Comparison of ENCODE assay signal across 8 mouse cellular contexts in the genomic region with DNA sequence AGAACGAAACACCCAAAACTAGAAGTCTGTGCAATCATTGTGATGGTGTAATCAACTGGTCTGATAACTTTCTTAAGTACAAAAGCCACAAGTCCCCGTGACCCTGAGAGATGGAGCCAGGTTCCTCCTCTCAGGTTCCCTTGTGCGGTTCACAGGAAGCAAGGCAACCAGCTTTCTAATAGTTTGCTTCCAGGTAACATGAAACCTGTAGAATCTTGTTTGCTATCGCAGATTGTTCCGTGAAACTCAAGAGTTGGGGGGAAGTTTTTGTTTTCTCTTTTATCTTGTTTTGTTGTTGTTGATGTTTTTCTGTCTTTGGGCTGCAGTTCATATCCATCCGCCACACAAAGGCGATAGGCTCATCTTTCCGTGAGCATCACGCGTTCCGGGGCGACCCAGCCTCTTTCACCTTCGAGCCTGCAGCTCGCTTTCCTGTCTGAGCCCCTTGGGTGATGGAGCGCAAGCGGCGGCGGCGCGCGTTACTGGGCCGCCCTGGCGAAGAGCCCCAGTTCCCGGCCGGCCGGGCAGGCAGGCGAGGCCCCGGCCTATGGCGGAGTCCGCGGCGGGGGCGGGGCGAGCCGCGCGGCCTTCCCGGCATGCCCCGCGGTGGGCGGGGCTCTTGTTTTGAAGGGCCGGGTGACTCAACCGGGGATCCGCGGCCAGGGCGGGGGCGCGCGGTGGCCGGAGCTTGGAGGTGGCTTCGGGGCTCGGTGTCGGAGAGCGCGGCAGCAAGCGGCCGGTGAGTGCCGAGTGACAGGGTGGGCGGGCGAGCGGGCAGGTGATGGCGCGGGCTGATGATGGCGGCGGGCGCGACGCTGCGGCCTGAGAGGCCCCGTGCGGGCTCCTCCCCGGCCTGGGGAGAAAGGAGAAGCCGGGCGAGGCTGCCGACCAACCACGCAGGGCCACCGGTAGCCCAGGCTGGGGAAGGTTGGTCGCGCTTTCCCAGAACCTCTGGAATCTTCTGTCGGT. TPM values are rescaled to one million over a fixed set of nuclear protein-coding genes. Genes with fewer than 3 reads are reported as not detected.
DNase-seq lines count a peak whose midpoint lies in the region; ATAC-seq and TF ChIP-seq lines count a peak whose summit lies in the region.

A gene (plus strand): TSS at position 120 of the 969 bp plus-strand sequence.

- no peaks in the 10 kb centered on the region for H3K9me3 ChIP-seq in MEL (replicated peaks; ENCODE audit: insufficient read depth, low read length)
- peaks cover 4% of the 10 kb centered on the region for H3K9me3 ChIP-seq in lung, embryonic 16.5 days (ENCODE audit: control insufficient read depth, low read length)

- TF ChIP-seq RAD21 in MEL (IDR thresholded peaks at IDR 0.05; ENCODE audit: low read depth, low read length) = no peak

- peaks cover 40% of the 10 kb centered on the region for H3K79me2 ChIP-seq in MEL (ENCODE audit: control insufficient read depth, insufficient read depth, low read length, poor library complexity)

- TF ChIP-seq EP300 in MEL (IDR thresholded peaks at IDR 0.05; ENCODE audit: low read depth in 1 of 2, low read length in 2 of 2) = no peak

- peaks cover 0 to 22% of the 10 kb centered on the region in 2 experiments; a peak in 2 of 4 replicates for H3K36me3 ChIP-seq in MEL (ENCODE audit: control insufficient read depth in 1 of 2, insufficient read depth in 2 of 2, low read length in 2 of 2)
- H3K36me3 ChIP-seq in lung, embryonic 16.5 days (ENCODE audit: control insufficient read depth, insufficient read depth, low read length) = no peaks in the 10 kb centered on the region

- H3K4me3 ChIP-seq in MEL (ENCODE audit: control insufficient read depth in 1 of 2, insufficient read depth in 1 of 2, low read depth in 2 of 2, low read length in 2 of 2) = peak within 1 kb of the TSS; percentile 79 to 94
- peak within 1 kb of the TSS; percentile 87 for H3K4me3 ChIP-seq in cerebellum, adult 2 months (replicated peaks; ENCODE audit: insufficient read depth, low read depth, low read length)
- peak within 1 kb of the TSS; percentile 75 for H3K4me3 ChIP-seq in lung, embryonic 16.5 days (ENCODE audit: low read length)

- peak; percentile 92 for DNase-seq in MEL (ENCODE audit: low read depth, low spot score)
- peak; percentile 96 for DNase-seq in cerebellum, adult 2 months
- peak; percentile 85 for DNase-seq in forelimb bud, embryonic 11.5 days (ENCODE audit: low read depth, low spot score)
- DNase-seq in layer of hippocampus, adult 9-10 months (ENCODE audit: low spot score) = peak; percentile 74
- peak; percentile 89 for DNase-seq in ovary, postnatal 10 days (ENCODE audit: low spot score)
- peak; percentile 80 to 91 for DNase-seq in thymus, postnatal 10 days (ENCODE audit: low spot score in 2 of 2)

- peak; percentile 93 to 98 for TF ChIP-seq POLR2A in MEL (IDR thresholded peaks at IDR 0.05; ENCODE audit: control insufficient read depth in 1 of 2, insufficient read depth in 1 of 2, low read depth in 1 of 2, low read length in 2 of 2, poor library complexity in 1 of 2)
- TF ChIP-seq POLR2A in cerebellum, adult 2 months (IDR thresholded peaks at IDR 0.05; ENCODE audit: borderline replicate concordance, insufficient read depth, low read length) = peak; percentile 90

- no peaks in the 10 kb centered on the region for H3K27me3 ChIP-seq in MEL (ENCODE audit: control insufficient read depth in 1 of 2, insufficient read depth in 2 of 2, low read length in 2 of 2)
- H3K27me3 ChIP-seq in cerebellum, adult 2 months (ENCODE audit: control insufficient read depth, insufficient read depth, low read length) = no peaks in the 10 kb centered on the region
- no peaks in the 10 kb centered on the region for H3K27me3 ChIP-seq in lung, embryonic 16.5 days (ENCODE audit: control insufficient read depth, insufficient read depth, low read depth, low read length)

- H3K4me2 ChIP-seq in lung, embryonic 16.5 days (ENCODE audit: low read depth, low read length) = peak within 1 kb of the TSS; percentile 68

- TF ChIP-seq CTCF in MEL (IDR thresholded peaks at IDR 0.05 in 2 of 3, conservative IDR thresholded peaks at IDR 0.05 in 1 of 3; ENCODE audit: control insufficient read depth in 1 of 3, insufficient read depth in 1 of 3, low read depth in 2 of 3, low read length in 3 of 3, poor library complexity in 1 of 3, severe bottlenecking in 1 of 3) = no peak
- TF ChIP-seq CTCF in cerebellum, adult 2 months (IDR thresholded peaks at IDR 0.05; ENCODE audit: borderline replicate concordance, insufficient read depth, low read depth, low read length) = no peak

- WGBS in cerebellum, adult 2 months = under 1% methylated on average over 68 of the region's 80 CpGs
- under 1% methylated on average over 72 of the region's 80 CpGs for WGBS in lung, embryonic 16.5 days

- ATAC-seq in hematopoietic stem cell, adult 5-6 weeks (replicated peaks in 1 of 2; ENCODE audit: insufficient read depth in 1 of 2, low FRiP score in 2 of 2, low TSS enrichment in 1 of 2, low read depth in 1 of 2, poor library complexity in 2 of 2, severe bottlenecking in 2 of 2) = peak; percentile 67 to 74
- peak; percentile 96 for ATAC-seq in lung, embryonic 16.5 days (ENCODE audit: low read depth)

- H3K4me1 ChIP-seq in MEL (ENCODE audit: control insufficient read depth in 1 of 2, insufficient read depth in 2 of 2, low read length in 2 of 2) = peaks cover 19 to 33% of the 10 kb centered on the region in 2 experiments
- H3K4me1 ChIP-seq in cerebellum, adult 2 months (ENCODE audit: control insufficient read depth, insufficient read depth, low read length) = peaks cover 6% of the 10 kb centered on the region; the same call in 1 of the 2 replicates
- H3K4me1 ChIP-seq in lung, embryonic 16.5 days (replicated peaks; ENCODE audit: control insufficient read depth, insufficient read depth, low read length) = peaks cover 14% of the 10 kb centered on the region

- peak within 1 kb of the TSS; percentile 87 for H3K9ac ChIP-seq in MEL (ENCODE audit: control insufficient read depth, low read depth, low read length, poor library complexity, severe bottlenecking)
- peak within 1 kb of the TSS; percentile 83 for H3K9ac ChIP-seq in lung, embryonic 16.5 days (ENCODE audit: low read length)

- H3K27ac ChIP-seq in MEL (ENCODE audit: control insufficient read depth, low read depth, low read length) = peak within 1 kb of the TSS; percentile 96
- H3K27ac ChIP-seq in cerebellum, adult 2 months (ENCODE audit: insufficient read depth, low read length) = peak within 1 kb of the TSS; percentile 98
- H3K27ac ChIP-seq in lung, embryonic 16.5 days (ENCODE audit: low read length) = peak within 1 kb of the TSS; percentile 88

TF ChIP-seq in MEL, 35 proteins besides CTCF, POLR2A, EP300 and RAD21 (continues in another document):
- no peak; the same call in 1 of the 2 replicates for TF ChIP-seq MAX (IDR thresholded peaks at IDR 0.05; ENCODE audit: low read length)
- TF ChIP-seq JUND (IDR thresholded peaks at IDR 0.05; ENCODE audit: low read depth, low read length) = no peak
- peak; percentile 11; the same call in 1 of the 2 replicates for TF ChIP-seq ZC3H11A (IDR thresholded peaks at IDR 0.05; ENCODE audit: low read depth, low read length)
- peak; percentile 88 for TF ChIP-seq NELFE (IDR thresholded peaks at IDR 0.05; ENCODE audit: low read depth, low read length)
- TF ChIP-seq ELF1 (IDR thresholded peaks at IDR 0.05; ENCODE audit: low read depth, low read length) = no peak
- TF ChIP-seq MAZ (IDR thresholded peaks at IDR 0.05; ENCODE audit: low read depth, low read length) = no peak; the same call in 1 of the 2 replicates
- peak; percentile 67 for TF ChIP-seq SIN3A (IDR thresholded peaks at IDR 0.05; ENCODE audit: low read length)
- peak; percentile 52; the same call in 1 of the 2 replicates for TF ChIP-seq ETS1 (IDR thresholded peaks at IDR 0.05; ENCODE audit: low read depth, low read length)
- peak; percentile 85 for TF ChIP-seq BHLHE40 (IDR thresholded peaks at IDR 0.05; ENCODE audit: borderline replicate concordance, low read depth, low read length)
- no peak for TF ChIP-seq GABPA (IDR thresholded peaks at IDR 0.05; ENCODE audit: low read depth, low read length)
- TF ChIP-seq TCF12 (IDR thresholded peaks at IDR 0.05; ENCODE audit: low read depth, low read length) = peak; percentile 49
- TF ChIP-seq KAT2A (conservative IDR thresholded peaks at IDR 0.05; ENCODE audit: low read depth, low read length) = peak; percentile 60; the same call in 1 of the 2 replicates
- no peak for TF ChIP-seq TAL1 (IDR thresholded peaks at IDR 0.05; ENCODE audit: low read length)
- TF ChIP-seq RCOR1 (IDR thresholded peaks at IDR 0.05; ENCODE audit: low read depth, low read length) = no peak; the same call in 1 of the 2 replicates
- no peak for TF ChIP-seq POLR2AphosphoS5 (IDR thresholded peaks at IDR 0.05; ENCODE audit: borderline replicate concordance, low read depth, low read length)
- TF ChIP-seq TBP (IDR thresholded peaks at IDR 0.05; ENCODE audit: low read depth, low read length) = peak; percentile 63
- TF ChIP-seq POLR2AphosphoS2 (IDR thresholded peaks at IDR 0.05; ENCODE audit: low read length) = peak; percentile 82
- TF ChIP-seq E2F4 (IDR thresholded peaks at IDR 0.05; ENCODE audit: borderline replicate concordance, low read depth, low read length) = no peak
- no peak; the same call in 1 of the 2 replicates for TF ChIP-seq MYC (IDR thresholded peaks at IDR 0.05; ENCODE audit: low read depth, low read length)
- TF ChIP-seq ZMIZ1 (IDR thresholded peaks at IDR 0.05; ENCODE audit: low read depth, low read length) = peak; percentile 35; the same call in 1 of the 2 replicates
- 0 out of 2 replicates have a peak, but pooled peaks have one; percentile 39 for TF ChIP-seq ZKSCAN1 (IDR thresholded peaks at IDR 0.05; ENCODE audit: low read depth, low read length)
- TF ChIP-seq ZNF384 (IDR thresholded peaks at IDR 0.05; ENCODE audit: low read depth, low read length) = no peak
- TF ChIP-seq MXI1 (IDR thresholded peaks at IDR 0.05; ENCODE audit: low read depth, low read length) = peak; percentile 84
- peak; percentile 77 for TF ChIP-seq USF1 (IDR thresholded peaks at IDR 0.05; ENCODE audit: low read depth, low read length)
- peak; percentile 96; the same call in 1 of the 2 replicates for TF ChIP-seq UBTF (IDR thresholded peaks at IDR 0.05; ENCODE audit: borderline replicate concordance, insufficient read depth, low read depth, low read length)
- TF ChIP-seq CHD2 (IDR thresholded peaks at IDR 0.05; ENCODE audit: low read length) = no peak; the same call in 1 of the 2 replicates

RNA-seq across cellular contexts. Expression of the gene that starts here (rescaled TPM):
- total RNA-seq in MEL (2012; rRNA removed) = 39.1 and 41.8 TPM in 2 replicates
- 10 to 100 TPM in 1 of 2 experiments, not detected in 1; 65.4 TPM for polyA plus RNA-seq in MEL (2012; ENCODE audit: insufficient read depth in 1 of 2, insufficient read length in 2 of 2, low read depth in 1 of 2, low replicate concordance in 2 of 2, missing spikeins in 1 of 2)
- polyA plus RNA-seq in cerebellum, adult 2 months (2012; rRNA removed) = 43.7 and 45.8 TPM in 2 replicates
- 57.9 and 64.0 TPM in 2 replicates for total RNA-seq in hematopoietic stem cell, adult 5-6 weeks (2017)
- polyA plus RNA-seq in lung, embryonic 16.5 days (2015; fragmentation: Nextera tagmentation; extraction: Ambion mirVana) = 76.4 and 83.2 TPM in 2 replicates

Comparison
In these comparisons a context has a peak if more than half of its experiments do, and no peak if none do; other contexts are left out.
1. Peak in every context shown above with its lines: DNase-seq, ATAC-seq, H3K4me3 ChIP-seq and H3K27ac ChIP-seq.